Mouse (Mus musculus) forebrain, postnatal 0 days (tissue): Measurements from ENCODE around the gene Trpm3. TPM values are rescaled to one million over a fixed set of nuclear protein-coding genes. Genes with fewer than 3 reads are reported as not detected.

Experiments used
- ATAC-seq: fragments of 200-750 bp; cut with Nextera tagmentation; 2 replicates; pipeline ENCODE4 v1.8.0; 2017; ENCODE audit warnings: mild to moderate bottlenecking, moderate library complexity
- DNase-seq: peaks from one replicate; pipeline ENCODE4 v3.0.0-alpha.2; 2015
- H3K27ac ChIP-seq: fragments of 300-500 bp; sonication (generic); 2 replicates; pipeline ENCODE4 v1.5.1; 2014; ENCODE audit warnings: low read depth, mild to moderate bottlenecking, antibody characterized with exemption, low read length, moderate library complexity, mixed read lengths
- H3K27me3 ChIP-seq: fragments of 300-500 bp; sonication (generic); 2 replicates; pipeline ENCODE4 v1.6.1; 2014; ENCODE audit warnings: mild to moderate bottlenecking, low read length, mixed read lengths; ENCODE audit not compliant: insufficient read depth
- H3K36me3 ChIP-seq: fragments of 300-500 bp; sonication (generic); 2 replicates; pipeline ENCODE4 v1.6.1; 2014; ENCODE audit warnings: mild to moderate bottlenecking, moderate library complexity; ENCODE audit not compliant: insufficient read depth
- H3K4me1 ChIP-seq: fragments of 300-500 bp; sonication (generic); 2 replicates; pipeline ENCODE4 v1.6.1; 2014; ENCODE audit warnings: antibody characterized with exemption; ENCODE audit not compliant: insufficient read depth
- H3K4me2 ChIP-seq: fragments of 300-500 bp; sonication (generic); 2 replicates; pipeline ENCODE4 v1.6.1; 2014; ENCODE audit warnings: low read depth, mild to moderate bottlenecking, moderate library complexity
- H3K4me3 ChIP-seq: fragments of 300-500 bp; sonication (generic); 2 replicates; pipeline ENCODE4 v1.5.1; 2014; ENCODE audit warnings: low read depth, low read length, mixed read lengths
- H3K9ac ChIP-seq: fragments of 300-500 bp; sonication (generic); 2 replicates; pipeline ENCODE4 v1.6.1; 2014; ENCODE audit warnings: mild to moderate bottlenecking
- H3K9me3 ChIP-seq: fragments of 300-500 bp; sonication (generic); 2 replicates; pipeline ENCODE4 v1.6.1; 2016; ENCODE audit warnings: low read length
- CTCF ChIP-seq: sonication (generic); IDR thresholded peaks from 2 replicates; pipeline ENCODE4 v1.5.1; 2016; ENCODE audit warnings: antibody characterized with exemption, control low read depth, low read depth
- WGBS: fragments of 180-500 bp; shearing (Covaris S2); extraction: QIAGEN DNeasy Blood & Tissue Kit; methylation state at CpG from one replicate; pipeline ENCODE4 v1.1.7; 2014; 5-methylcytosine and 5-hydroxymethylcytosine counted together
- polyA plus RNA-seq: library from polyadenylated mRNA; unstranded; fragments of >200 nt; fragmentation: Nextera tagmentation; extraction: Ambion mirVana; gene quantifications from 2 replicates; pipeline ENCODE4 v1.2.1, GENCODE M21; 2015
- total RNA-seq: library from RNA; depleted of rRNA; stranded (reverse); fragments of >200 nt; gene quantifications from 2 replicates; pipeline ENCODE4 v1.2.3, GENCODE M21; 2014

Gene Trpm3
- total and polyA plus RNA-seq, 2 experiments from 2014 or later = 25.6 to 39.7 TPM

DNA sequence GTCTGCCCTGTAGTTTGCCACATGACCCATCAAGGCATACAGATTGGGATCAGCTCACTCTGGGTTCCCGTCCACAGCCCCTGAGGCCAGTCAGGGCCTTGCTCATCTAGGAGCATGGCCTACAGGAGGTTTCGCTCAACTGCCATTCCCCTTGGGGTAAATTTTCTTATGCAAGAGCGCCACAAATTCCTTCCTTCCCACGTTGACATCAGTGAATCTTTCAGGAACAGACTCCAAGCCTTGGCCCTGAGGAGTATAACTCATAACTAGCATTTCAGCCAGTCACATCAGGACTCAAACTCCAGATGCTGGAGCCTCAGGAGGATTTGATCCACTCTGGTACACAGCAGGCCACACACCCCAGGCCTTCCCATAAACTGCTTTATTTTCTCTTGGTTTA lies 774.1 kb downstream of the Trpm3 start:
- Histone ChIP-seq H3K9ac (no peak overlapping the region), H3K4me3 (no peak overlapping the region), H3K4me1 (no peaks in the 10 kb centered on the region), H3K36me3 (peaks cover 9% of the 10 kb centered on the region), H3K27ac (no peak overlapping the region), H3K9me3 (no peaks in the 10 kb centered on the region), H3K4me2 (no peak overlapping the region), H3K27me3 (no peaks in the 10 kb centered on the region)
- WGBS = 91% methylated on average over 4 of the region's 4 CpGs
- TF ChIP-seq CTCF = no peak
- no peak for ATAC-seq
- DNase-seq = no peak

DNA sequence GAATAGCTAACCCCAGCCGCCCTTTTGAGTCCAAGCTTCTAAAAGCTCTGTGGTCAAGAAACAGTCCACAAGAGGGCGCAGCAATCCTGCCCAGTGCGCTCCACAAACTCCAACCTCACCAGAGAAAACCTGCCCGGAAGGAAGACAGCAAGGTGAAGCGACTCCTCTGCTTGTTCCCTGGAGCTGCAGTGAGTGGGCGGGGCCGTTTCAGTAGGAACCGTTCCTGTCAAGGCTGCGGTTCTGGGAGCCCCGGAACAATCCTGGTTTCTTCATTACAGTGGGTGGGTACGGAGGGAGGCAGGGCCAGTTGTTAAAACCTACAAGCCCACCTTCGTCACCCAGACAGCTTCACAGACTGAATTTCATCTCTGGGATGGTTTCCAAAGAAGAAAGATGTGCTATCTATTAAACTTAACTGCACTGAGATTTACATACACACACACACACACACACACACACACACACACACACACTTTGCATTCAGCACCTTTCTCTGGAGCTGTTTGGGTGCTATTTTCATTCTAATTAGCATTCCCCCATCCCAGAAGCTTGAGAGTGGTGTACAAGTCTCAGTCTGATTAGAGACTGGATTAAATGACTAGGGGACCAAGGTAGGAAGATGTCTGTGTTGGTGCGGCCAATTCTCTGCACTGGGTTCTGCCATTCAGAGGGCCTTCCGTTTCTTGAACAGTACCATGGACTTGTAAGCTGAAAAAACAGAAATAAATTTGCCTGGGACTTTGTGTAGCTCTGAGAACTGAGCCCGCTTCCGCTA lies 777.2 kb downstream of the Trpm3 start:
- peak; percentile 77 for ATAC-seq
- no peaks in the 10 kb centered on the region for H3K4me1 ChIP-seq
- H3K27me3 ChIP-seq = no peaks in the 10 kb centered on the region
- peaks cover 5% of the 10 kb centered on the region; the same call in 1 of the 2 replicates for H3K36me3 ChIP-seq
- peak overlapping the region; percentile 81 for H3K27ac ChIP-seq
- peak; percentile 88 for TF ChIP-seq CTCF
- peak overlapping the region; percentile 20; the same call in 1 of the 2 replicates for H3K4me3 ChIP-seq
- WGBS = 9% methylated on average over 16 of the region's 16 CpGs
- DNase-seq = peak; percentile 89
- no peaks in the 10 kb centered on the region for H3K9me3 ChIP-seq
- H3K9ac ChIP-seq = peak overlapping the region; percentile 44
- H3K4me2 ChIP-seq = peak overlapping the region; percentile 49

DNA sequence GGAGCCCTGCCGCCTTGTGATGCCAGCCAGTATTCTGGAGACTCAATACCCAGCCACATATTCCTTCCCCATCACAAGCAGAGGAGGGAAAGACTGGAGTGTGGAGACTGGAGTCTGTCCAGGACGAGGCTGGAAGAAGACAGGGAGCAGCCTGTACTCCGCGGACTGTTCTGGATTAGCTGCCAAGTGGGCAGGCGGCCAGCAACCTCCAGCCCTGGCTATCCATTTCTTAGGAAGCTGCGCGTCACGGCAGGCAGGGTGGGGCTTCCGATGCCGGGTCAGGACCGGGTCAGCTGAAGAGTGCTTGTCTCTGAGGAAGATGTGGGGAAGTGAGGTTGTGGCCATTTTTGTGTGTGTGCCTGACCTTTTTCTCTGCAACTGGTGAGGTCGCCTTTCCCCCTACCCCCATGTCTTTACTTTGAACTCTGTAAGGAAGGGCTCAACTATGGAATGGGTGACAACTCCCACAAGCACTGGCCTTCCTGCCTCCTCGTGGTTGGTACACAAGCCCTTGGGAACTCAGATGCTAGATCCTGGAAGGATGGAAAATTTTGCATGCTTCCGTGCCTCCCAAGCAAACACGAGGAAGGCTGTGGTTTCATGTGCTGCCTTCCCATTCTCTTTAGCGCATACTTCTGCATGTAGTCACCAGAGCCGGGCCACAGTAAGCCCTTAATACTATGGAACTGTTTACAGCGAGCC lies 777.9 kb downstream of the Trpm3 start:
- no peaks in the 10 kb centered on the region for H3K9me3 ChIP-seq
- peak overlapping the region; percentile 49 for H3K4me2 ChIP-seq
- no peak overlapping the region for H3K4me3 ChIP-seq
- WGBS = 35% methylated on average over 18 of the region's 18 CpGs
- H3K27me3 ChIP-seq = no peaks in the 10 kb centered on the region
- ATAC-seq (peak; percentile 93), DNase-seq (peak; percentile 79)
- H3K27ac ChIP-seq = peak overlapping the region; percentile 81
- H3K4me1 ChIP-seq = no peaks in the 10 kb centered on the region
- TF ChIP-seq CTCF = 0 out of 2 replicates have a peak, but pooled peaks have one; percentile 7
- H3K9ac ChIP-seq = peak overlapping the region; percentile 25; the same call in 1 of the 2 replicates
- peaks cover 5% of the 10 kb centered on the region; the same call in 1 of the 2 replicates for H3K36me3 ChIP-seq

DNA sequence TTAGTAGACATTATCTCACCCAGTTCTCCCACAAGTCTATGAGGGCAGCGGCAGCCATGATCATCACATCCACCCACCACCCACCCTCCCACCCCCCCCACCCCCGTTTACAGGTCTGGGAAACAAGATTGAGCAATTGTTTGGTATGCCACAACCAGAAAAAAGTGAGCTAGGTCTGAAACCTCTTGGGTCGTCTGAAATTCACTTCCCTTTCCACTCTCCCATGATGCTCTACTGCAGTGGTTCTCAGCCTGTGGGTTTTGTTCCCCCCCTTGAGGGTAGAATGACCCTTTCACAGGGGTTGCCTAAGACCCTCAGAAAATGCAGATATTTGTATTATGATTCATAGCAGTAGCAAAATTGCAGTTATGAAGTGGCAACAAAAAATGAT lies 778.5 kb downstream of the Trpm3 start:
- DNase-seq (no peak), ATAC-seq (no peak)
- Histone ChIP-seq H3K9me3 (no peaks in the 10 kb centered on the region), H3K4me3 (no peak overlapping the region), H3K27ac (no peak overlapping the region), H3K4me1 (no peaks in the 10 kb centered on the region), H3K4me2 (no peak overlapping the region), H3K36me3 (peaks cover 5% of the 10 kb centered on the region; the same call in 1 of the 2 replicates), H3K27me3 (no peaks in the 10 kb centered on the region), H3K9ac (no peak overlapping the region)
- 69% methylated on average over 3 of the region's 3 CpGs for WGBS
- no peak for TF ChIP-seq CTCF

DNA sequence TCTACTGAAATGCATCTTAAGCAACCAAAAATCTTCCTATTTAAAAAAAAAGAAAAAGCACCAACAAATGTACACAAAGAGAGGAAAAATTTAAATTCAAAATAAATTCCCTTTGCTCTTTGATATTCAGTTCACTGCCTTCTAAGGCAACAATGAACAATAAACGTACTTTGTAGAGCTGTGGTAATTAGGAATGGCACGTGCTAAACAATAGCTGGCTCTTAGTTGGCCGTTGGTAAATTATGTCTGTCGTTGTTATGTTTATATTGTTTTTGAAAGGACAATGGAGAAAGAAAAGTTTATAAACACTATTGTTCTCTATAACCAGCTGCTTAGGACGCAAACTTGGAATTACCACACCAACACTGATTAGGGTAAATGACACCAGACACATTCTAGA lies 782.1 kb downstream of the Trpm3 start:
- Histone ChIP-seq H3K9me3 (no peaks in the 10 kb centered on the region), H3K36me3 (no peaks in the 10 kb centered on the region), H3K27ac (no peak overlapping the region), H3K4me3 (no peak overlapping the region), H3K27me3 (no peaks in the 10 kb centered on the region), H3K9ac (no peak overlapping the region), H3K4me2 (no peak overlapping the region), H3K4me1 (no peaks in the 10 kb centered on the region)
- ATAC-seq (no peak), DNase-seq (no peak)
- WGBS = 33% methylated on average over 5 of the region's 5 CpGs
- no peak for TF ChIP-seq CTCF

DNA sequence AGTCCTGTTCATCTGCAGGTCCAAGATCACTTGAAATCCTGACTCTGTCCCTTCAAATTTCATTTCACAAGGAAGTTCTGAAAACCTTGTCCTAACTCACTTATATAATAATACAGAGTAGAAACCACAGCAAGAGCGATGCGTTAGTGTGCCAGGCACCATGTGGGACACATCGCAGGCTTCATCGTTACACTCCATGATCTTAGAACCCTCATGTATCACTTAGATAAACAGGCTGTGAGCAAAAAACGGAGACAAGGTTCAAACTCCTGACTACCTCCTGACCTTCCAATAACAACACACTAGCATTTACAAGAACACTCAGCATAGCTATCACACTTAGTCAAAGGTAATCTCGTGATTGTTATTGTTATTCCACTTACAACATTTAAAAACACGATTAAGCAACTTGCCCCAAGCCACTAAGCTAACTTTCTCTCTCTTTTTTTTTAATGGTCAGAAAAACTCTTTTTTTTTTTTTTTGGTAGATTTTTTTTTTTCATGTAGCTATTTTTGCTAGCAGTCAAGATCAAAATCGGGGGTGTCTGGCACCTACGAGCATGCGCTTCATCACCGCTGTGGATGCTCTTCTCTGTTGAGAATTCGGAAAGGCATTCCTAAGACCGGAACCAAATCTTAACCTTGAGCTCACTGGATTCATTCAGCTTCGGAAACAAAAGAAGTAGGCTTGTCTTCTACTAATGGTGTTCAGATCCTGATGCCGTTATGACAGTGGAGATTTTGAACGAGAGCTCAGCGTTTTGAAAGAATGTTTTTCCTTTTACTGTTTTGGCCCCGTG lies 784.2 kb downstream of the Trpm3 start:
- no peak overlapping the region for H3K27ac ChIP-seq
- H3K4me1 ChIP-seq = no peaks in the 10 kb centered on the region

More for the DNA sequence above, 784.2 kb downstream of the Trpm3 start:
- no peak for ATAC-seq
- DNase-seq = no peak
- H3K27me3 ChIP-seq = no peaks in the 10 kb centered on the region
- H3K9me3 ChIP-seq = no peaks in the 10 kb centered on the region
- H3K4me2 ChIP-seq = no peak overlapping the region
- no peak overlapping the region for H3K9ac ChIP-seq
- 94% methylated on average over 18 of the region's 18 CpGs for WGBS
- no peaks in the 10 kb centered on the region for H3K36me3 ChIP-seq
- TF ChIP-seq CTCF = no peak
- no peak overlapping the region for H3K4me3 ChIP-seq
